Mouse (Mus musculus): Measurements from ENCODE around the gene Abraxas2. TPM values are rescaled to one million over a fixed set of nuclear protein-coding genes. Genes with fewer than 3 reads are reported as not detected.

Gene Abraxas2
- 11.2 and 12.5 TPM in 2 replicates for polyA plus RNA-seq (2015; fragmentation: Nextera tagmentation; extraction: Ambion mirVana)

GRCm38 (mm10) chr7:132859042-132859958 is at the start of gene Abraxas2:
Gene Abraxas2 (plus strand): TSS chr7:132859225.
- peaks cover 14% of the 10 kb centered on the region for H3K4me1 ChIP-seq (ENCODE audit: control insufficient read depth, low read depth, low read length)
- no peaks in the 10 kb centered on the region for H3K27me3 ChIP-seq (ENCODE audit: control insufficient read depth, insufficient read depth, low read depth, low read length)
- H3K4me3 ChIP-seq (ENCODE audit: low read depth, low read length): peak within 1 kb of the TSS; percentile 97
- H3K27ac ChIP-seq (ENCODE audit: low read length): peak within 1 kb of the TSS; percentile 93
- WGBS (ENCODE audit: insufficient replicate concordance): under 1% methylated on average over 53 of the region's 53 CpGs
- H3K36me3 ChIP-seq (ENCODE audit: control insufficient read depth, insufficient read depth): no peaks in the 10 kb centered on the region
- H3K9ac ChIP-seq (ENCODE audit: low read depth, low read length): peak within 1 kb of the TSS; percentile 88
- H3K9me3 ChIP-seq (replicated peaks; ENCODE audit: control insufficient read depth, low read length): no peaks in the 10 kb centered on the region
- peak; percentile 96 for ATAC-seq (ENCODE audit: low read depth)
- peak within 1 kb of the TSS; percentile 89 for H3K4me2 ChIP-seq (ENCODE audit: low read depth, low read length)

GRCm38 (mm10) chr7:132809721-132810120 is 49.3 kb upstream of the Abraxas2 start:
- H3K4me3 ChIP-seq (ENCODE audit: low read depth, low read length): no peak overlapping the region
- ATAC-seq (ENCODE audit: low read depth): no peak
- H3K36me3 ChIP-seq (ENCODE audit: control insufficient read depth, insufficient read depth): no peaks in the 10 kb centered on the region
- peak overlapping the region; percentile 9; the same call in 1 of the 2 replicates for H3K9ac ChIP-seq (ENCODE audit: low read depth, low read length)
- H3K27me3 ChIP-seq (ENCODE audit: control insufficient read depth, insufficient read depth, low read depth, low read length): peaks cover 8% of the 10 kb centered on the region; the same call in 1 of the 2 replicates
- peaks cover 70% of the 10 kb centered on the region for H3K4me1 ChIP-seq (ENCODE audit: control insufficient read depth, low read depth, low read length)
- 55% methylated on average over 6 of the region's 6 CpGs for WGBS (ENCODE audit: insufficient replicate concordance)
- peak overlapping the region; percentile 25; the same call in 1 of the 2 replicates for H3K4me2 ChIP-seq (ENCODE audit: low read depth, low read length)
- peak overlapping the region; percentile 78 for H3K27ac ChIP-seq (ENCODE audit: low read length)
- no peaks in the 10 kb centered on the region for H3K9me3 ChIP-seq (replicated peaks; ENCODE audit: control insufficient read depth, low read length)

- Histone ChIP-seq H3K27ac (ENCODE audit: low read length) (peak overlapping the region; percentile 43), H3K36me3 (ENCODE audit: control insufficient read depth, insufficient read depth) (no peaks in the 10 kb centered on the region)
- no peak for ATAC-seq (ENCODE audit: low read depth)
Observed at GRCm38 (mm10) chr7:132810368-132810767, 48.7 kb upstream of the Abraxas2 start.

GRCm38 (mm10) chr7:132810879-132811278 is 48.1 kb upstream of the Abraxas2 start:
- Histone ChIP-seq H3K4me2 (ENCODE audit: low read depth, low read length) (peak overlapping the region; percentile 92), H3K27ac (ENCODE audit: low read length) (no peak overlapping the region), H3K36me3 (ENCODE audit: control insufficient read depth, insufficient read depth) (no peaks in the 10 kb centered on the region), H3K27me3 (ENCODE audit: control insufficient read depth, insufficient read depth, low read depth, low read length) (peaks cover 8% of the 10 kb centered on the region; the same call in 1 of the 2 replicates), H3K9me3 (replicated peaks; ENCODE audit: control insufficient read depth, low read length) (no peaks in the 10 kb centered on the region), H3K4me1 (ENCODE audit: control insufficient read depth, low read depth, low read length) (peaks cover 58% of the 10 kb centered on the region), H3K9ac (ENCODE audit: low read depth, low read length) (no peak overlapping the region), H3K4me3 (ENCODE audit: low read depth, low read length) (peak overlapping the region; percentile 78)
- WGBS (ENCODE audit: insufficient replicate concordance): 82% methylated on average over 1 of the region's 1 CpGs
- ATAC-seq (ENCODE audit: low read depth): peak; percentile 66

More at GRCm38 (mm10) chr7:132810368-132810767, 48.7 kb upstream of the Abraxas2 start:
- H3K4me1 ChIP-seq (ENCODE audit: control insufficient read depth, low read depth, low read length): peaks cover 63% of the 10 kb centered on the region
- peak overlapping the region; percentile 10 for H3K4me2 ChIP-seq (ENCODE audit: low read depth, low read length)
- no peaks in the 10 kb centered on the region for H3K9me3 ChIP-seq (replicated peaks; ENCODE audit: control insufficient read depth, low read length)
- H3K9ac ChIP-seq (ENCODE audit: low read depth, low read length): peak overlapping the region; percentile 10; the same call in 1 of the 2 replicates
- 52% methylated on average over 6 of the region's 6 CpGs for WGBS (ENCODE audit: insufficient replicate concordance)
- peaks cover 8% of the 10 kb centered on the region; the same call in 1 of the 2 replicates for H3K27me3 ChIP-seq (ENCODE audit: control insufficient read depth, insufficient read depth, low read depth, low read length)
- no peak overlapping the region for H3K4me3 ChIP-seq (ENCODE audit: low read depth, low read length)

GRCm38 (mm10) chr7:132811716-132812618 is 47.1 kb upstream of the Abraxas2 start:
- peaks cover 48% of the 10 kb centered on the region for H3K4me1 ChIP-seq (ENCODE audit: control insufficient read depth, low read depth, low read length)
- WGBS (ENCODE audit: insufficient replicate concordance): 4% methylated on average over 23 of the region's 23 CpGs
- ATAC-seq (ENCODE audit: low read depth): no peak

GRCm38 (mm10) chr7:132812619-132813415 is 46.2 kb upstream of the Abraxas2 start:
- Histone ChIP-seq H3K4me2 (ENCODE audit: low read depth, low read length) (peak overlapping the region; percentile 92), H3K4me3 (ENCODE audit: low read depth, low read length) (peak overlapping the region; percentile 78), H3K27ac (ENCODE audit: low read length) (peak overlapping the region; percentile 83), H3K36me3 (ENCODE audit: control insufficient read depth, insufficient read depth) (no peaks in the 10 kb centered on the region), H3K27me3 (ENCODE audit: control insufficient read depth, insufficient read depth, low read depth, low read length) (peaks cover 8% of the 10 kb centered on the region; the same call in 1 of the 2 replicates), H3K9ac (ENCODE audit: low read depth, low read length) (peak overlapping the region; percentile 78), H3K4me1 (ENCODE audit: control insufficient read depth, low read depth, low read length) (peaks cover 48% of the 10 kb centered on the region), H3K9me3 (replicated peaks; ENCODE audit: control insufficient read depth, low read length) (no peaks in the 10 kb centered on the region)
- WGBS (ENCODE audit: insufficient replicate concordance): under 1% methylated on average over 58 of the region's 59 CpGs
- peak; percentile 39 for ATAC-seq (ENCODE audit: low read depth)

More at GRCm38 (mm10) chr7:132811716-132812618, 47.1 kb upstream of the Abraxas2 start:
- no peaks in the 10 kb centered on the region for H3K36me3 ChIP-seq (ENCODE audit: control insufficient read depth, insufficient read depth)
- peaks cover 8% of the 10 kb centered on the region; the same call in 1 of the 2 replicates for H3K27me3 ChIP-seq (ENCODE audit: control insufficient read depth, insufficient read depth, low read depth, low read length)
- peak overlapping the region; percentile 92 for H3K4me2 ChIP-seq (ENCODE audit: low read depth, low read length)
- peak overlapping the region; percentile 78 for H3K9ac ChIP-seq (ENCODE audit: low read depth, low read length)
- H3K4me3 ChIP-seq (ENCODE audit: low read depth, low read length): peak overlapping the region; percentile 78
- peak overlapping the region; percentile 83 for H3K27ac ChIP-seq (ENCODE audit: low read length)
- H3K9me3 ChIP-seq (replicated peaks; ENCODE audit: control insufficient read depth, low read length): no peaks in the 10 kb centered on the region

GRCm38 (mm10) chr7:132813416-132814088 is 45.5 kb upstream of the Abraxas2 start, which contains the start of gene Fam53b:
Gene Fam53b (minus strand): TSS chr7:132813886.
- Histone ChIP-seq H3K27ac (ENCODE audit: low read length) (peak within 1 kb of the TSS; percentile 83), H3K27me3 (ENCODE audit: control insufficient read depth, insufficient read depth, low read depth, low read length) (peaks cover 8% of the 10 kb centered on the region; the same call in 1 of the 2 replicates), H3K9me3 (replicated peaks; ENCODE audit: control insufficient read depth, low read length) (no peaks in the 10 kb centered on the region), H3K36me3 (ENCODE audit: control insufficient read depth, insufficient read depth) (no peaks in the 10 kb centered on the region), H3K4me1 (ENCODE audit: control insufficient read depth, low read depth, low read length) (peaks cover 45% of the 10 kb centered on the region), H3K4me3 (ENCODE audit: low read depth, low read length) (peak within 1 kb of the TSS; percentile 78), H3K4me2 (ENCODE audit: low read depth, low read length) (peak within 1 kb of the TSS; percentile 92), H3K9ac (ENCODE audit: low read depth, low read length) (peak within 1 kb of the TSS; percentile 78)
- WGBS (ENCODE audit: insufficient replicate concordance): under 1% methylated on average over 84 of the region's 85 CpGs
- ATAC-seq (ENCODE audit: low read depth): peak; percentile 49
